Mouse (Mus musculus): ENCODE measurements around the gene Sfxn2. TPM values are rescaled to one million over a fixed set of nuclear protein-coding genes. Genes with fewer than 3 reads are reported as not detected.

The Sfxn2 gene
- polyA plus RNA-seq, 1 experiment from 2014 or later, result 9.7 TPM

GRCm38 (mm10) chr19:46538213-46538612 is 35.0 kb upstream of the Sfxn2 start:
- Histone ChIP-seq H3K4me2 (ENCODE audit: low read length) (no peak overlapping the region), H3K9me3 (replicated peaks; ENCODE audit: control insufficient read depth, low read length, poor library complexity, severe bottlenecking) (no peaks in the 10 kb centered on the region), H3K36me3 (ENCODE audit: control insufficient read depth, insufficient read depth, low read length) (peaks cover 18% of the 10 kb centered on the region), H3K4me1 (ENCODE audit: control insufficient read depth, insufficient read depth, low read length) (peaks cover 7% of the 10 kb centered on the region), H3K9ac (ENCODE audit: low read depth, low read length) (no peak overlapping the region), H3K4me3 (ENCODE audit: low read depth, low read length) (no peak overlapping the region), H3K27ac (ENCODE audit: low read length) (no peak overlapping the region), H3K27me3 (ENCODE audit: control insufficient read depth, insufficient read depth, low read depth, low read length) (no peaks in the 10 kb centered on the region)
- WGBS, result 85% methylated on average over 6 of the region's 6 CpGs
- no peak for ATAC-seq

DNA sequence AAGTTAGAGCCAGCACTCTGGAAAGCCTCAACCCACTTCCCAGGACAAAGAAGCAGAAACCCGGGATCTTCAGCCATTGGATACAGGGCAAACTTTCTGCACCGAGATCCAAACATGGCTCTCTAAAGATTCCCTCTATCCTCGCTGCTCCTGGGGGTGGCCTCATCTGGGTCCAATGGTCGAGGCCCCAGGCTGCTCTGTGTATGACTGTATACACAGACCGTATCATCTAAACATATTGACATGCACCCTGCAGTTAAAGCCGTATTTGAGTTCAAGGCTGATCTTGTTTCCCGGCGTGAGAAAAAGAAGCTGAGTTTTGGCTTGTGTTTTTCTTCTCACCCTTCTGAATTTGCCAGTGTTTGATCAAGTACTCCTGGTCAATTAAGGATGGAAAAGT is 30.4 kb upstream of the Sfxn2 start:
- Histone ChIP-seq H3K4me2 (ENCODE audit: low read length) (no peak overlapping the region), H3K4me3 (ENCODE audit: low read depth, low read length) (no peak overlapping the region), H3K36me3 (ENCODE audit: control insufficient read depth, insufficient read depth, low read length) (peaks cover 21% of the 10 kb centered on the region), H3K9ac (ENCODE audit: low read depth, low read length) (no peak overlapping the region), H3K27ac (ENCODE audit: low read length) (no peak overlapping the region), H3K4me1 (ENCODE audit: control insufficient read depth, insufficient read depth, low read length) (no peaks in the 10 kb centered on the region), H3K9me3 (replicated peaks; ENCODE audit: control insufficient read depth, low read length, poor library complexity, severe bottlenecking) (no peaks in the 10 kb centered on the region), H3K27me3 (ENCODE audit: control insufficient read depth, insufficient read depth, low read depth, low read length) (no peaks in the 10 kb centered on the region)
- 84% methylated on average over 8 of the region's 8 CpGs for WGBS
- no peak for ATAC-seq

GRCm38 (mm10) chr19:46547565-46547964 is 25.6 kb upstream of the Sfxn2 start:
- Histone ChIP-seq H3K27me3 (ENCODE audit: control insufficient read depth, insufficient read depth, low read depth, low read length) (no peaks in the 10 kb centered on the region), H3K27ac (ENCODE audit: low read length) (peak overlapping the region; percentile 51; the same call in 1 of the 2 replicates), H3K36me3 (ENCODE audit: control insufficient read depth, insufficient read depth, low read length) (peaks cover 24% of the 10 kb centered on the region), H3K4me2 (ENCODE audit: low read length) (no peak overlapping the region), H3K9ac (ENCODE audit: low read depth, low read length) (no peak overlapping the region), H3K9me3 (replicated peaks; ENCODE audit: control insufficient read depth, low read length, poor library complexity, severe bottlenecking) (no peaks in the 10 kb centered on the region), H3K4me3 (ENCODE audit: low read depth, low read length) (no peak overlapping the region), H3K4me1 (ENCODE audit: control insufficient read depth, insufficient read depth, low read length) (no peaks in the 10 kb centered on the region)
- 60% methylated on average over 6 of the region's 6 CpGs for WGBS
- ATAC-seq, result no peak

DNA sequence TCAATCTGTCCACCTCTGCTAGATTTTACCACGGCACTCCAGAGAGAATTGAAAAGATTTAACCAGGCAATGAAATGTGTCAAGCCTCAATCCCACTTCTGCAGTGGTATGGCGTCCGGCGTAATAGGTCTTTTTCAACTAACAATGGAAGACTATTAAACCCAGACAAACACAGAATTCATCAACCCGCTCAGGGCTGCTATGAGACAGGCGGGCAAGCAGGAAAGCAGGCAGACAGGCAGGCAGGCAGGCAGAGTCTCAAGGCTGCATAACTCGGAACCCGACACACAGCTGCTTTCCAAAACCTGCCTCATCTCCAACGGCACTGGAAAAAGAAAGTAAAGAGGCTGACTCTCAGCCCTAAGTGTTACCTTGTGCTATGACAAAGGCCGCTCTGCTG is 25.1 kb upstream of the Sfxn2 start:
- H3K27ac ChIP-seq (ENCODE audit: low read length), result peak overlapping the region; percentile 51
- H3K4me1 ChIP-seq (ENCODE audit: control insufficient read depth, insufficient read depth, low read length), result no peaks in the 10 kb centered on the region
- H3K9ac ChIP-seq (ENCODE audit: low read depth, low read length), result no peak overlapping the region
- no peak for ATAC-seq
- peaks cover 20% of the 10 kb centered on the region for H3K36me3 ChIP-seq (ENCODE audit: control insufficient read depth, insufficient read depth, low read length)
- H3K4me3 ChIP-seq (ENCODE audit: low read depth, low read length), result no peak overlapping the region
- no peaks in the 10 kb centered on the region for H3K27me3 ChIP-seq (ENCODE audit: control insufficient read depth, insufficient read depth, low read depth, low read length)
- H3K4me2 ChIP-seq (ENCODE audit: low read length), result no peak overlapping the region
- WGBS, result 60% methylated on average over 10 of the region's 10 CpGs
- no peaks in the 10 kb centered on the region for H3K9me3 ChIP-seq (replicated peaks; ENCODE audit: control insufficient read depth, low read length, poor library complexity, severe bottlenecking)

- H3K9me3 ChIP-seq (replicated peaks; ENCODE audit: control insufficient read depth, low read length, poor library complexity, severe bottlenecking), result no peaks in the 10 kb centered on the region
Measured at GRCm38 (mm10) chr19:46550385-46550784, 22.8 kb upstream of the Sfxn2 start.

GRCm38 (mm10) chr19:46552496-46552895 is 20.7 kb upstream of the Sfxn2 start:
- Histone ChIP-seq H3K4me1 (ENCODE audit: control insufficient read depth, insufficient read depth, low read length) (peaks cover 5% of the 10 kb centered on the region; the same call in 1 of the 2 replicates), H3K27ac (ENCODE audit: low read length) (no peak overlapping the region), H3K27me3 (ENCODE audit: control insufficient read depth, insufficient read depth, low read depth, low read length) (no peaks in the 10 kb centered on the region), H3K36me3 (ENCODE audit: control insufficient read depth, insufficient read depth, low read length) (peaks cover 22% of the 10 kb centered on the region), H3K9me3 (replicated peaks; ENCODE audit: control insufficient read depth, low read length, poor library complexity, severe bottlenecking) (no peaks in the 10 kb centered on the region), H3K4me2 (ENCODE audit: low read length) (no peak overlapping the region), H3K9ac (ENCODE audit: low read depth, low read length) (no peak overlapping the region), H3K4me3 (ENCODE audit: low read depth, low read length) (no peak overlapping the region)
- 84% methylated on average over 3 of the region's 4 CpGs for WGBS
- no peak for ATAC-seq

More at GRCm38 (mm10) chr19:46550385-46550784, 22.8 kb upstream of the Sfxn2 start:
- no peak overlapping the region for H3K9ac ChIP-seq (ENCODE audit: low read depth, low read length)
- no peak overlapping the region for H3K4me2 ChIP-seq (ENCODE audit: low read length)
- H3K4me3 ChIP-seq (ENCODE audit: low read depth, low read length), result no peak overlapping the region
- no peak for ATAC-seq
- H3K4me1 ChIP-seq (ENCODE audit: control insufficient read depth, insufficient read depth, low read length), result peaks cover 5% of the 10 kb centered on the region; the same call in 1 of the 2 replicates
- H3K36me3 ChIP-seq (ENCODE audit: control insufficient read depth, insufficient read depth, low read length), result peaks cover 20% of the 10 kb centered on the region
- H3K27me3 ChIP-seq (ENCODE audit: control insufficient read depth, insufficient read depth, low read depth, low read length), result no peaks in the 10 kb centered on the region
- 90% methylated on average over 4 of the region's 4 CpGs for WGBS
- H3K27ac ChIP-seq (ENCODE audit: low read length), result no peak overlapping the region

DNA sequence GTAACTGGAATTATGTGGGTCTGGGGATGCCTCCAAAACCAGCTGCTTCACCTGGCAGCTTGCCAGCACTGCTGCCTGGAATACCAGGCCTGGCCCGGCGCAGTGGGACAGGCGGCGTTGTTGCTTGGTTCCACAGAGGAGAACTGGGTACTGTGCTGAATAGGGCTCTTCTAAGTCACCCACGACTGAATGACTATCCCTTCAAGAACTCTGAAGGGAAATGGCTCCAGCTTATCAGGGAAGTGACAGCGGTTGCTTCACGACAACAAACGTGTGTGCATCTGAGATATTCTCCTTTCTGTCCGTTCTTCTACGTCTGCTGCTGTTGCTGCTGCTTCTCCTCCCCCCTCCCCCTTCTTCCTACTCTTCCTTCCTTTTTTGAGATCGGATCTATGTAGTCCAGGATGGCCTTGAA is 19.6 kb upstream of the Sfxn2 start:
- no peak overlapping the region for H3K4me2 ChIP-seq (ENCODE audit: low read length)
- ATAC-seq, result no peak
- H3K36me3 ChIP-seq (ENCODE audit: control insufficient read depth, insufficient read depth, low read length), result peaks cover 23% of the 10 kb centered on the region
- H3K9me3 ChIP-seq (replicated peaks; ENCODE audit: control insufficient read depth, low read length, poor library complexity, severe bottlenecking), result no peaks in the 10 kb centered on the region
- peaks cover 5% of the 10 kb centered on the region; the same call in 1 of the 2 replicates for H3K4me1 ChIP-seq (ENCODE audit: control insufficient read depth, insufficient read depth, low read length)
- peak overlapping the region; percentile 39; the same call in 1 of the 2 replicates for H3K27ac ChIP-seq (ENCODE audit: low read length)
- 56% methylated on average over 11 of the region's 11 CpGs for WGBS
- H3K9ac ChIP-seq (ENCODE audit: low read depth, low read length), result no peak overlapping the region
- H3K27me3 ChIP-seq (ENCODE audit: control insufficient read depth, insufficient read depth, low read depth, low read length), result no peaks in the 10 kb centered on the region
- no peak overlapping the region for H3K4me3 ChIP-seq (ENCODE audit: low read depth, low read length)

DNA sequence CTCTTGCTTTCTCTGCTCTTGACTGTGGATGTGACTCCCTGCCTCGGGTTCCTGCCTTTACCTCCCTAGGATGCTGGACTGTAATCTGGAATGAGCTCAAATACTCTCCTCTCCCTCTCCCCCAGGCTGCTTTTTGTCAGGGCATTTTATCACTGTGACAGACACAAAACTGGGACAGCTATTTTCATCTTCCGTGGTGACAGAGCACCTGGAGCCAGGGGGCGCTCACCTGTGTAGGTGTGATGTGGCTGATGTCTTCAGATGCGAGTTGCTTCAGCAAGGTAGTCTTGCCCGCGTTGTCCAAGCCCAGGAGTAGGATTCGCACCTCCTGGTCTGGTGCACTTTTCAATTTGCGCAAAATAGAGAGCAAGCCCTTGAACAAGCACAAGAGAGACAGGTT is 15.2 kb upstream of the Sfxn2 start:
- Histone ChIP-seq H3K27me3 (ENCODE audit: control insufficient read depth, insufficient read depth, low read depth, low read length) (no peaks in the 10 kb centered on the region), H3K36me3 (ENCODE audit: control insufficient read depth, insufficient read depth, low read length) (peaks cover 10% of the 10 kb centered on the region)

GRCm38 (mm10) chr19:46558631-46559030 is 14.5 kb upstream of the Sfxn2 start:
- no peak overlapping the region for H3K4me3 ChIP-seq (ENCODE audit: low read depth, low read length)
- H3K27ac ChIP-seq (ENCODE audit: low read length), result no peak overlapping the region
- H3K4me2 ChIP-seq (ENCODE audit: low read length), result no peak overlapping the region
- no peak for ATAC-seq
- H3K36me3 ChIP-seq (ENCODE audit: control insufficient read depth, insufficient read depth, low read length), result peaks cover 10% of the 10 kb centered on the region
- H3K9me3 ChIP-seq (replicated peaks; ENCODE audit: control insufficient read depth, low read length, poor library complexity, severe bottlenecking), result no peaks in the 10 kb centered on the region
- peaks cover 2% of the 10 kb centered on the region; the same call in 1 of the 2 replicates for H3K4me1 ChIP-seq (ENCODE audit: control insufficient read depth, insufficient read depth, low read length)
- no peaks in the 10 kb centered on the region for H3K27me3 ChIP-seq (ENCODE audit: control insufficient read depth, insufficient read depth, low read depth, low read length)
- H3K9ac ChIP-seq (ENCODE audit: low read depth, low read length), result no peak overlapping the region
- WGBS, result 71% methylated on average over 12 of the region's 12 CpGs

More for the DNA sequence above, 15.2 kb upstream of the Sfxn2 start:
- no peaks in the 10 kb centered on the region for H3K9me3 ChIP-seq (replicated peaks; ENCODE audit: control insufficient read depth, low read length, poor library complexity, severe bottlenecking)
- no peak overlapping the region for H3K4me2 ChIP-seq (ENCODE audit: low read length)
- H3K27ac ChIP-seq (ENCODE audit: low read length), result no peak overlapping the region
- H3K9ac ChIP-seq (ENCODE audit: low read depth, low read length), result no peak overlapping the region
- ATAC-seq, result no peak
- H3K4me1 ChIP-seq (ENCODE audit: control insufficient read depth, insufficient read depth, low read length), result peaks cover 5% of the 10 kb centered on the region; the same call in 1 of the 2 replicates
- H3K4me3 ChIP-seq (ENCODE audit: low read depth, low read length), result no peak overlapping the region
- WGBS, result 79% methylated on average over 8 of the region's 8 CpGs

Measured in midbrain, embryonic 16.5 days (tissue).